Mouse (Mus musculus): ENCODE measurements around the gene Akap14.

The Akap14 gene

DNA sequence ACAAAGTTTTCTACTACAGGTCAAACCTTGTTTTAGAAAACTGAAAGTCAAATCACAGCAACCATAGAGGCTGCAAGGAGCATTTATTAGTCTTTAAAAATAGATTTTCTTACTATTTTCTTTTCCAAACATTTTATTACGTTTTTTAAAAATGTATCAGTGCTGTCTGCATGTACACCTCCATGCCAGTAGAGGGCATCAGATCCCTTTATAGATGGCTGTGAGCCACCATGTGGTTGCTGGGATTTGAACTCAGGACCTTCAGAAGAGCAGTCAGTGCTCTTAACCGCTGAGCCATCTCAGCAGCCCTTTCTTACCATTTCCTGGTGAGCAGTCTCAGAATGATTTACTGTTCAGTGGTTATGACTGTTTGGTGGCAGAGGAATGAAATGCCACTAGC is 64.8 kb downstream of the Akap14 start:
- ATAC-seq (ENCODE audit: low TSS enrichment): no peak
